Mouse (Mus musculus) fibroblast of lung, adult 2 months (primary cell): ENCODE data around the gene Slc16a8.

Source experiments
- DNase-seq: peaks from one replicate; pipeline ENCODE4 v3.0.0-alpha.2; 2011; ENCODE audit warnings: low read depth

Slc16a8 gene

DNA sequence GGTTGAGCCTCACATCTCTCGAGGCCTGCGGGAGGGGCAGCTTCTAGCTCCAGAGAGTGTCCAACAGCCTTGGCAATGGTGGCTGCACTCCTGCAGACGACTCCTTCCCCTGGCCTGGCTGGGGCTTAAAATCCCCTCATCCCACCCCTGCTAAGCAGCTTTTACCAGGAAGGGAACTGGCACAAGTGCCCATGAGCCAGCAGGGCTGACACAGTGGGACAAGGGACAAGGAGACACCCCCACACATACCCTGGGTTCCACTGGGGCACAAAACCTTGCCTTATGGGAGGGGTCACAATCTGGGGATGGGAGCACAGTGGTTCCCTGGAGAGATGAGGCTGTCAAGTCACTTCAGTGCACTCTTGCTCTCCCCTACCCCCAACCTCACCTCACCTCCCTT, at the start of gene Slc16a8:
Slc16a8 (minus strand) TSS at position 101 of the 400 bp plus-strand sequence.
- DNase-seq, result no peak

DNA sequence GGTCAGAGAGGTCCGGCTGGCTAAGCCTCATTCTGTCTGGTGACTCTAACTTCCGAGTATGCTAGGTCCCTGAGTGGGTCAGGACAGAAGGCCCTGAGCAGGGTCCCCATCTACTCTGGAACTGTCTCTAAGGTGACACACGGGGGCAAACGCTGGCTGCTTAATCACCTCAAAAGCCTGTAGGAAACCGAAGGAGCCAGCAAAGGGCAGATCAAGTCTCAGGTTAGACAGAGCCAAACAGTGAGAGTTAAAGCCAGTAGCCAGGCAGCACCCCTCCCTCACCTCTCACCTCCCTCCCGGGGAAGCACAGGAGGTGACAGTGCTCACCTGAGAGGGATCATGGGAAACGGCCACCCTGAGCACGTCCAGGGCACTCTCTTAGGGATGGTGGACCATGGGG, 49.2 kb upstream of the Slc16a8 start:
- no peak for DNase-seq

DNA sequence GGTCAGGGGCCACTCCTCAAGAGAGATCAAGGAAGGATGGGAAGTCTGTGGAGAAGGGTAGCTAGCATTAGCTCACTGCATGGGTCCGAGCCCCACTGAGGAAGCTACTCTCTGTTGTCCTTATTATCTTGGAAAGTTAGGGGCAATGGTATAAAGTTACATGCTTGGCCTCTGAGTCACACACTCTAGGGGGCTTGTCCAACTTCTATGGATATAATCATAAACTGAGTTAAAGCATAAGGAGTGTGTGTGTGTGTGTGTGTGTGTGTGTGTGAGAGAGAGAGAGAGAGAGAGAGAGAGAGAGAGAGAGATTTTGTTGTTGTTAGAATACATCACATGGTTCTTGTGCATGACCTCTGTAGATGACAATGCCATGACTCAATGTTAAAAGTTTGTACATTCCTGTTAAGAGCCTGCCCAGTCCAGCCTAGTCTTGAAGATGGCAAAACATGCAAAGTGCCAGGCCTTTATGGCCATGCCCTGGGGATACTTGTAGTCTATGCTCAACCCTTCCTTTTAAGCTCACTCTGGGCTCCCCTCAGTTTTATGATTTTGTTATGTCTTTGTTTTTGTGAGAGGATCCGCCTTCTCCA, 45.1 kb upstream of the Slc16a8 start:
- peak; percentile 19 for DNase-seq

DNA sequence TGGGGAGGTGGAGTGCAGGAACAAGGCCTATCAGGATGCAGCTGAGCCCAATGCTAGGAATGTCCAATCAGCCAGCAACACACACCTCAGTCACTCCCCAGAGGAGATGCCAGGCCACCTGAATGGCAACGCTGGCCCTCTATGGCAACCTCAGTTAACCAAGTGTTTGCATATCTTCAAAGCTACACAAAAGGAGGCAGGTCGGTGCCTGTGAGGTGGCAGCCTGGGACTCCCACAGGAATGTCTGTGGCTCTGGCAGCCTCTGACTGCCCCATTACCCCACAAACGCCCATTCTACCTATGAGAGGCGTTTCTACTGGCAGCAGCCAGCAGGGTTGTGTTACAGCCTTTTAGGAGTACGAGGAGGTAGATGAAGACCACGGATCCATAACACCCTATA, 44.0 kb upstream of the Slc16a8 start:
- no peak for DNase-seq

DNA sequence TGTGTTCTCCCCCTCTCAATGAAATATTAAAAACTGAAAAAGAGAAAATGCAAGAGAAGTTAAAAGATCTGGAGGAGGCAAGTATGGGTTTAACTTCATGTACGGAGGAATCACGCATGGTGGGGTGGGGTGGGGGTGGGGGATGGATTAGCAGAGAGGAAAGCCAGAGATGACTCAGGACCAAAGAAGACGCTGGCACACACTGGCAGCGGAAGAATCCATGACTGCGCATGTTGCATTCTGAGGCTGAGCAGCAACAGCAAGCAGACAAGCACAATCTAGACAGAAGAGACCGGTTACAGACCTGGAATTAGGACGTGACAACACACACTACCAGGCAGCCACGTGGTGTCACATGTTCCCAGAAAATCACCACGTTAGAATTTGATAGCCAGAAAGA, 38.2 kb upstream of the Slc16a8 start:
- no peak for DNase-seq

DNA sequence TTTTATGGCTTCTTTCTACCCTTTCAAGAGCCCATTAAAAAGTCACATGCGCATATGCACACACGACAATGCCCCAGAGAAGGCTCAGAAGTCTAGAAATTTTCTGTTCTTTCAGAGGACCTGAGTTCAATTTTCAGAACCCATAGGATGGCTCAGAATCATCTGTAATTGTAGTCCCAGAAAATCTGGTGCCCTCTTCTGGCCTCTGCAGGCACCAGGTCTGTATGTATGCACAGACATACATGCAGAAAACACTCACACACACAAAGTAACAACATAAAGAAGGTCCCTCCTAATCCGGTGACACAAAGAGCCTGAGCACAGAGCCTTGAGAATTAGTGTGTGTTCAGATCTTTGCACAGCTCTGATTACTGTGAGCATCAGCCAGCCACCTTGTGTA, 35.8 kb upstream of the Slc16a8 start:
- DNase-seq, result no peak

DNA sequence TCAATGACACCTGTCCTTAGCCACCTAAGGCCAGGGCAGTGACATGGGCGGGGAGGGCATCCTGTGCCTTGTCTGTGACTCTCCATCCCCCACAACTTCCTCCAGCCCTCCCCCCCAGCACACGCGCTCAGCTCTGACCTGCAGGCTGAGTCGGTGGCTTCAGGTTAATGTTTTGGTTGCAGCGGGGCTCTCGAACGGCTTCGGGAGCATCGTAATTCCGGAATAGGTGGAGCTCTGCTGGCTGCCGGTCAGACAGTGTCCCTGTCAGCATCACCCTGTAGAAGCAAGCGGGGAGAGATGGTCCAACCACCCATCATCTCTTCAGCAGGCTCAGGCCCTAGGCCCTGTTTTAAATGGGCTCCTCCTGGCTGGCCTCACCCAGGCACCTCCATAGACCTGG, 34.9 kb upstream of the Slc16a8 start:
- DNase-seq, result no peak

DNA sequence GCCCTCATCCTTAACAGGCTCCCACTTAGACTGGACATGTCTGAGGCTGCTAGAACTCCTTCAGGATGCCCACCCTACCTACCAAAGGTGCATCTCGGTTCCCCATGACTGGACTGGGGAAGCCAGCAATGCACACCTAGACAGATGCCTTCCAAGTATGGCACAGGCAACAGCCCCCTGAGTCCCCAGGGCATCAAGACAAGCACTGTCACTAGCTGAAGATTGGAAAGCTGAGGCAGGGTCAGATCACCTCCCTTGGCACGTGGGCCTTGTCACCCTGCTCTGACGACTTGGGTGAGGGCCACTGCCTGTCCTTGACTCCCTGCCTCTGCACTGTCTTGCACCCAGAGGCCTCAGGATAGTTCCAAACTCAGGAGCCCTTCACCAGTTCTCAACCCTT, 33.8 kb upstream of the Slc16a8 start:
- no peak for DNase-seq

DNA sequence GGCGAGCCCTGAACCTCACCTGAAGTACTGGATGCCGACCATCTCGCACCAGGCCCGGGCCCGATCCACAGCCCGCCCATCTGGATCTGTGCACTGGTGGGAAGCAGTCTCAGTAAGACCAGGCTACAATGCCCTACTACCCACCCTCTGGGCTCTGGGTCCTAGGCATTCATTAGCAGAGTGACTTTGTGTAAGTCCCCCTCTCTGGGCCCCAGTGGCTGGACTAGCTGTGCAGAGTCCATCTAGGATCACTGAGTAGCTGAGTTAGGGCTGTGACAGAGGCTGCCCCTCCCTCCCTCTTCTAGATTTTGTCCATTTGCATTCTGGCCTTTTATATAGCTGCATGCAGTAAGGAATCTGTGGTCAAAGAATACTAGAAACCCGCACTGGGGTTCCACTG, 32.5 kb upstream of the Slc16a8 start:
- no peak for DNase-seq

DNA sequence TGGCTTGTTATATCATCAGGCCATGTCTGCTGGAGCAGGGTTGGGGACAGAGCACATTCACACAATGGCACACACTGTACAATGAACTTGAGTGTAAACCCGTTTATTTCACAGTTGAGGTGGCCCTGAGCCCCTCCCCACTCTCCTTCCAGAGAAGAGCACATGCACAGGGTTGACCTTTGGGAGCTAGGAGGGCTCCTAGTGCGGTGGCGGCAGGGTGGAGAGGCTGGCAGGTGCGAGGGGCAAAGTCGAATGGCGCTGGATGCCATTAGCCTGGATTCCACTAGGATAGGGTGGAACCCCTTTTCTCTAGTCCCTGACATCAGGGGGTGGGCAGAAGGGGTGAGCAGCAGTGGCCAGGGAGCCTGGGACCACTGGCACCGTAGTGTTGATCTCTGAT, 31.6 kb upstream of the Slc16a8 start:
- no peak for DNase-seq

DNA sequence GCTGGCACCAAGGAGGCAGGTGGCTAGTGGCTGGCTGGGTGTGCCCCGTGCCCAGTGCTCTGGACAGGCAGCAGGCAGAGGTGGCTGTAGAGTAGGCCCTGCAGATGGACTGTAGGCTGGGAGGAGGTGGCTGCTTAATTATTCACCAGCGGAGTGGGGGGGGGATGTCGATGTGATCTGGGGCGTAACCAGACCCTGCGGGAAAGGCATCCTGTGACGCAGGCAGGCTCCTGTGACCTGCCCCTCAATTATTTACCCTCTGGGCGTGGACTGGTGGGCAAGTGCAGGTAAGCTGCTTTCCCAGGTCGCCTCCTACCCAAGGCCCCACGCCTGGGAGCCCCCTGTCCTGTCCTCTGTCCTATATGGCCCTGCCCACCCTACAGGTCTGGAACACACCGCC, 30.8 kb upstream of the Slc16a8 start, which contains the start of gene Baiap2l2:
Baiap2l2 (minus strand) TSS at position 139 of the 400 bp plus-strand sequence.
- DNase-seq, result no peak

DNA sequence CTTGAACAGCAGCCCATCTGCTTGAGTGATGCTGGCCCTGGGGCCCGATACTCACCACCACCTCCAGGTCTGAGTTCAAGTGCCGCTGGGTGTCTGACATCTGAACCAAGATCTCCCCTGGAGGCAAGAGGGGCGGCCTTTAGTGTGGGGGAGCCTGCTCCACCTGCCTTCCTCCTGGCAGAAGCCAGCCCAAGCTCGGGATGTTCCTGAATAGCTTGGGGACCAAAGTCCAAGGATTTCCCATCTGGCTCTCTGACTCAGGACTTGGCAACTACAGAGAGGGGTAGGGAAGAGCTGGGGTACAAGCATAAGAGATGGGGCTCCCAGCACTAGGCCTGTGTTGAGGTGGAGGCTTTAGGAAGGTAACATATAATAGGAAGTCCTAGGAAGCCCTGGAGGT, 28.8 kb upstream of the Slc16a8 start:
- DNase-seq, result no peak

DNA sequence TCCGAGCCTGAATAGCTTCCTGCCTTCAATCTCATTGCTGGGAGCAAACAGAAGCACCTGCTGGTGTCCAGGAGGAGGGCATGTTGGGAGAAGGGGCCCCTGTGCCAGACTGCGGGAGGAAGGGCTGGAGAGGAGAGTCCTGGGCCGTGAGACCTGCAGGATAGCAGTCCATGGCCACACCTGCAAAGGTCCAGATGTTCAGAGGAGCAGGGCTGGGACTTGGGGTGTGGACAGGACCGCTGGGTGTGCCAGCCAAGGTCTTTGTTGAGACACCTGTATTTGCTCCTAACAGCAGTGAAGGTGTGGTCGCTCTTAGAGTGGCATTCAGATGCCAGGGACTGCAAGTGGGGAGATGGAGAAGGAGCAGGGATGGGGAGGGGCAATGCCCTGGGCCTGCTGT, 27.9 kb upstream of the Slc16a8 start:
- DNase-seq, result no peak

DNA sequence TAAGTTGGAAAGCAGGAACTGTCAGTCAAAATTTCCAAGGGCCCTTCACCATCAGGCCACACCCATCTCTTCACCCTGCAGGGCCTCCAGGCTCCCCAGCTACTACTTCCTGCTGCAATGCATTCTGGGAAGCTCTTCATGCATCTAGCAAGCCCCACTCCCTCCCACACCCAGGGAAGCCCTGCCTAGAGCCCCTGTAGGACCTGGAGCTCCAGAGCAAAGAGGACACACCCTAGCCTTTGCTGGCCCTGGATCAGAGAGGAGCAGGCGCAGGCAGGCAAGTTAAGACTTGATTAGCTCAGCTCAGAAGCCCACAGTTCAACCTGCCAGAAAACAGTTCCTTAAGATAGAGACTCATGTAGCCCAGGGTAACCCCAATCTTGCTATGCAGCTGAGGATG, 26.8 kb upstream of the Slc16a8 start:
- no peak for DNase-seq

DNA sequence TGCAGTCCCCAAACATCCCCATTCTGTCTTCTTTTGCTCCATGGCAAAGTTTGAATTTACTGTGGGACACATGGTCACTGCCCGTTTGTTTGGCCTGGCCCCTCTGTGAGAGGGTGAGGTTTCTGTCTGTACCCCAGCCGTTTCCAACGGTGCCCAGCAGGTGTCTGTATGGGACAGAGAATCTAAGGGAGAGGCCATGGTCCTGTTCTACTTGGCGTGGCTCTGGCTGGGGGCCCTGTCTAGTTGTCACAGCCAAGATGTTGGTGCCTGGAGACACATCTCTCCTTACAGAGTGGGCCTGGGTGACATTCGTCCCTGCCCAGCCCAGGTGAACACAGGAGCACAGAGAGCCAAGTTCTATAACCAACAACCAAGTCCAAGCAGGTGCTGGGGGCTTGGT, 26.3 kb upstream of the Slc16a8 start:
- DNase-seq, result no peak

DNA sequence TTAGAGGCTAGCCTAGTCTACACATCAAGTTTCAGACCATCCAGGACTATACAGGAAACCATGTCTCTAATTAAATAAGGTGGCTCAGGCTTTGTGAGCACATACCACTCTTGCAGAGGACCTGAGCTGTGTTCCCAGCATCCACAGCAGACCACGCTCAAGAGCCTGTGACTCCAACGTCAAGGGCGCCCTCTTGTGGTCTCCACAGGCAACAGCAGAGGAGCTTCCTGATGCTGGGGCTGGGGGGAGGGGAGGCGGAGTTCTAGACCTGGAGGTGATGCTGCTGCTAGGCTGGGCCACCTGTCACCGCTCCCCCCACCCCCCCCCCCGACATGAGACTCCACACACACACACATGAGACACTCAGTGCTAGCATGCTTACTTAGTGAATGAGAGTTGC, 25.6 kb upstream of the Slc16a8 start:
- DNase-seq, result no peak

DNA sequence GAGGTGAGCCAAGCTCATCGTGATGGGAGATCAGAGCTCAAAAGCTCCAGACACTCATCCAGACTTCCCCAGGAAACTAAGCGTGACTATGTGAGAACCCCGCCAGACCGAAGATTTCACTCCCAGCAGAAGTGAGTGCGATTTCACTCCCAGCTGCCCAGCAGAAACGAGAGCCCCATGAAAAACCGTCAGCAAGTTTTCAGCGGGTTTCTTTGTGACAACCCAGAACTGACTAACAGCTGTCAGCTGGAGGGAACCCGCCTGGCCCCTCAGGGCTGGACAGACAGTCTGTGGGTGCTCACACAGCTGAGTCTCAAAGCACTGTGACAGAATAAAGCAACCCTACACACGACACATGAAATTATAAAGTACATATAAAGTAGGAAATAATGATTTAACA, 23.2 kb upstream of the Slc16a8 start:
- no peak for DNase-seq

DNA sequence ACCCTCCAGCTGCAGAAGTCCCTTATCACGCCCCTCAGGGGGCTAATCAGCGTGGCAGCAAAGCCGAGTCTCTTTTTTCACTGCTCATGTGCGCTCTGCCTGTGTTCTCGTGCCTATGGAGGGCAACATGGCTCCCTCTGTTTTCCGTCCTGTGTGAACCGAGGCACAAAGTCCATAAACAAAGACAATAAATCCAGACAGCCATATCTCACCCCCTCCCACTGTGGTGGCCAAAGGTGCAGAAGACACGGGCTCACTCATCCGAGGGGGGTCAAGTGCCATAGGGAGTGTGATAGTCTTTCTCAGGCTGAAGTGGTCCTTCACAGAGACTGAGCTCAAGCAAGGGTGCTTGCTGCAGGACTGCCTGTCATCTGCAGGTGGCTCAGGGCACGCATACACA, 18.5 kb upstream of the Slc16a8 start:
- DNase-seq, result no peak

DNA sequence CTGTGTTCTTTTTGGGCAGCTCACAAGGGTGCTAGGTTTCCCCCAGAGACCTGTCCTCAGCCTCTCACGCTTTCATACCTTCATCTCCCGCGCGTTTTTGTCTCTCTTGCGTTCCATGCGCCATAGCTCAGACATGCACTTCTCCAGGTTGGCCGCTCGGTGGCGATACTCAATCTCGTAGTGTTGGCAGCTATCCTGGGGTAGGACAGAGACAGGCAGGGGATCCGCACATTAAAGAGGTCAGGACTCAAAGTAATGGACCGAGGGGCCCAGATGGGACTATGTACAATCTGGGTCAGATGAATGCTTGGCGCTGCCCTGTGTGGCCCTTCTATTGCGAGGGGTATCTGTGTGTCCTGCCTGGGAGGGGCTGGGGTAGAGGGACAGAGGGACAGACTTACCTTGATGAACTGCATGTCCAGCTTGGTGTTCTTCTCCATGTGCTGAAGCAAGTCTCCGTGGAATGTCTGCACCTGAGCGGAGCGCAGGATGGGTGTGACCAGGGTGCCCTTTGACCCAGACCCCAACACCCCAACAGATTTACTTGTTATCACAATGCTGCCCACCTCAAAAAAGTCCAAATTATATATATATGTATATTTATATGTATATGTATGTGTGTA, 16.7 kb upstream of the Slc16a8 start:
- DNase-seq, result no peak

DNA sequence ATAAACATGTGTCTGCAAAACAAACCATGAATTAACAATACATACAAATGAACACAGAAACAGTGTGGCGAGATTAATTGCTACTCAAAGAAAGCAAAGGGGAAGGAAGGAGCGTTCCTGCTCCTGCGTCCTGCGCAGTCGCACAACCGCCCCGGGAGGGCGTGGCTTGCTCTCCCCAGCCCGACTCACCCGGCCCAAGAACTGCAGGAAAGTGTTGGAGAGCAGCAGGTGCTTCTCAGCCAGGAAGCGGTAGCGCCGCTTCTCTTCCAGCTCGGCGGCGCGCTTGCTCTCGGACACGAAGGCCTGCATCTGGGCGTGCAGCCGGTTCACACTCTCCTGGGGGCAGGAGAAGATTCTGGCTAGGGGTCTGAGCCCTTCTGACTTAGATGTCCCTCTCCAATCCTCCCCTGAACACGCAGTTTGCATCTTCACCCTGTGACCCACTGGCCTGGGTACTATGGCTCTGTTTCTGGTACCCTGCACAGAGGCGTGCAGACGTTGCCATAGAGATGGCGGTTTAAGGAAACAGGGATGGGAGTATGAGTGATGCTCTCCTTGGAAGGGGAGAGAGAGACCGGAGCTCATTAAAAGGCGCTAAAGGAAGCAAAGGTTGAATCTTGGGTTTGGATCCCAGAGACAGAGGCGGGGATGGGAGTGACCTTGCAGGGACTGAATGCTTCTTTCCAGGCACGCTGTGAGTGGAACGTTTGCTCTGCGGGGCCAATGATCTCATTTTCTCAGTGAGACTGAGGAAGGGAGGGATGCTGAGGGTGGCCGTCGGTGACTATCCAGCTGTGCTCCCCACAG, 16.0 kb upstream of the Slc16a8 start:
- peak; percentile 20 for DNase-seq

DNA sequence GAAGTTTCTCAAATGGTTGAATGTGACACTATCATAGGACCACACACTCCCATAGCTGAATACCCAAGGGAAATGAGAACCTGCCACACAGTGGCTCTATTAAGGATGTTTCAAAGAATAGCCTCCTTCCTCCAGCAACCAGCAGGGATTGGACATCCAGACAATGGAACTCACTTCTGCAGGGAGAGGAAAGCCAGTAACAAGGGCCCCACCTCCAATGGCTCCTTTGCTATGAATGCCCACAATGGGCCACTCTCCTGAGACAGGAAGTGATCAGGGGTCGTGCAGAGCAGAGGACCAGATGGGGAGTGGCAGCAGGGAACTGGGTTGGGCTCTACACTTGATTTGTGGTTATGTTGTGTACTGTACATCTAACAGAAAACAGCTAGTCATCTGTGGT, 14.0 kb upstream of the Slc16a8 start:
- no peak for DNase-seq

DNA sequence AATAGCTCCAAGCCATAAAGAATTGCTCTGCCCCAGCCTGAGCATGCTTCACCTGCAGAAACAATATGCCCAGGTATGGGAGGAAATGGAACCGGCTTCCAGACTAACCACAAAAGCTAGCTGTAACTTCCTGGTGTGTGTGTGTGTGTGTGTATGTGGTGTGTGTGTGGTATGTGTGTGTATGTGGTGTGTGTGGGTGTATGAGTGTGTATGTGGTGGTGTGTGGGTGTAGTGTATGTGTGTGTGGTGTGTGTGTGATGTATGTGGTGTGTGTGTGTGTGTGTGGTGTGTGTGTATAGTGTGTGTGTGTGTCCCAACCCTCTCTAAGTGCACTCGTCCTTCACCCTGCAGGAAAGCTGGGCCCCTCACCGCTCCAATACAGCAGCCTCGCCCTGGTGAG, 10.8 kb upstream of the Slc16a8 start:
- no peak for DNase-seq

DNA sequence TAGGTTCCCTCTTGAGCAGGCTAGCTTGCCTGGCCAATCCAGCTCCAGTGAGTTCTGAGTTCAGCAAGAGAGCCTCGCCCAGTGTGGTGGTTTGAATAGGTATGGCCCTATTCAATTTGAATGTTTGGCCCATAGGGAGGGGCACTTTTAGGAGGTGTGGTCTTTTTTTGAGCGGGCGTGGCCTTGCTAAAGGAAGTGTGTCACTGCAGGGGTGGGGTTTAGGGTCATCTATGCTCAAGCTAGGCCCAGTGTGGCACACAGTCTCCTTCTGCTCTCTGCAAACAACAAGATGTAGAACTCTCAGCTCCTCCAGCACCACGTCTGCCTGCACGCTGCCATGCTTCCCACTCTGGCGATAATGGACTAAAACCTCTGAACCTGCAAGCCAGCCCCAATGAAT, 9.2 kb upstream of the Slc16a8 start:
- no peak for DNase-seq
